Mouse (Mus musculus): Measurements from ENCODE around the gene Bicd2.

The Bicd2 gene

GRCm38 (mm10) chr13:49402628-49403027 is 61.2 kb downstream of the Bicd2 start:
- no peak for DNase-seq

- DNase-seq: no peak
Observed at GRCm38 (mm10) chr13:49407795-49408194, 66.4 kb downstream of the Bicd2 start.

GRCm38 (mm10) chr13:49420754-49421605 is 79.6 kb downstream of the Bicd2 start, which contains the start of gene Ippk:
Gene Ippk (plus strand): TSS chr13:49421249.
- DNase-seq: peak; percentile 99

- no peak for DNase-seq
Observed at GRCm38 (mm10) chr13:49421606-49421917, 80.2 kb downstream of the Bicd2 start.

- no peak for DNase-seq
Observed at GRCm38 (mm10) chr13:49421959-49422358, 80.6 kb downstream of the Bicd2 start.

- no peak for DNase-seq
Observed at GRCm38 (mm10) chr13:49426736-49427135, 85.4 kb downstream of the Bicd2 start.

- no peak for DNase-seq
Observed at GRCm38 (mm10) chr13:49428042-49428675, 86.8 kb downstream of the Bicd2 start.

- peak; percentile 67 for DNase-seq
Observed at GRCm38 (mm10) chr13:49430529-49430928, 89.1 kb downstream of the Bicd2 start.

GRCm38 (mm10) chr13:49433268-49434029 is 92.1 kb downstream of the Bicd2 start:
- DNase-seq: no peak

GRCm38 (mm10) chr13:49435745-49436144 is 94.4 kb downstream of the Bicd2 start:
- no peak for DNase-seq

GRCm38 (mm10) chr13:49436170-49436569 is 94.8 kb downstream of the Bicd2 start:
- no peak for DNase-seq

All from kidney, postnatal 10 days (tissue).